Mouse (Mus musculus): ENCODE results near the gene Bbs2.

Gene Bbs2

DNA sequence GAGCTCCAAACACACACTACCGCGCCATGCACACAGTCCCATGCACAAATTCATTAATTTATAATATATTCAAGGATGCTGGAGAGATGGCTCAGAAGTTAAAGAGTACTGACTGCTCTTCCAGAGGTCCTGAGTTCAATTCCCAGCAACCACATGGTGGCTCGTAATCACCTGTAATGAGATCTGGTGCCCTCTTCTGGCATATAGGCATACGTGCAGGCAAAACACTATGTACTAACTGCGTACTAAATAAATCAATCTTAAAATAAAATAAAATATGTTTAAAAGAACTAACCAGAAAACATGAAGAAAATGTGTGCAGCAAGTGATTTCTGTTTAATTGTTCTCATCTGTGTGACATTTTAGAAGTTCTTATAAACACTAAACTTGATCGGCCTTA lies 4.4 kb downstream of the Bbs2 start:
- DNase-seq: no peak

DNA sequence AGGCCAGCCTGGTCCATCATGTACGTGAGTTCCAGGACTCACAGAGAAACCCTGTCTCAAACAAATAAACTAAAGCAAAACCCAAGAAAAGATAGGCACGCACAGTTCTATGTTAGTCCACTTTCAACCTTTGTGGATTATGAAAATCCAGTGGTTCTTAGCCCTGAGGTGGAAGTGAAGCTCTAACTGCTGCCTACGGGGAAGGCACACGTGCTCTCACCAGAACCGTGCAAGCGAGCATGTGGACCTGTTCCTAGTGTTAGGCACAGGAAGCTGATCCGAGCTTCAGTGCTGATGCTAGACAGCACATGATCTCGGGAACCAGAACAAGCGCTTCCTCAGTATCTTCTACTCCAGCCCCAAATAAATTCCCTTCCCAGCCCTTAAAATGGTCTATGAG lies 5.9 kb downstream of the Bbs2 start:
- DNase-seq: no peak

DNA sequence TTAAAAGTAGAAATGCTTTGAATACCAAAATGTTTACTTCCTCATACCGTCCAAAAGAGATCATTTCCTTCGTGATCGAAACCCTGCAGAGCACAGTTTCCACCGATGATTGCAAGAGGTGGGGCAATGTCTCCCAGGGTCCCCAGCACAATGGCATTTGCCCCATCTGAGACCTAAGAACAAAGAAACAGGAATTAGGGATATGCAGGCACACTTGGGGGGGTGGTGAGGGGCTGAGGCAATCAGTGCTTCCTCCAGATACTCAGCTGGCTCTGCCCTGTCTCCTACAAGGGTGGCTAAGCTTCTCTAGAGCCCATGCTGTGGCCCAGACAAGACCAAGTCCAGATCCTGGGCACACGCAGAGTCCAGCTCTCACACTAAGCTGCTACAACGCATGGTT lies 9.0 kb downstream of the Bbs2 start:
- DNase-seq: no peak

DNA sequence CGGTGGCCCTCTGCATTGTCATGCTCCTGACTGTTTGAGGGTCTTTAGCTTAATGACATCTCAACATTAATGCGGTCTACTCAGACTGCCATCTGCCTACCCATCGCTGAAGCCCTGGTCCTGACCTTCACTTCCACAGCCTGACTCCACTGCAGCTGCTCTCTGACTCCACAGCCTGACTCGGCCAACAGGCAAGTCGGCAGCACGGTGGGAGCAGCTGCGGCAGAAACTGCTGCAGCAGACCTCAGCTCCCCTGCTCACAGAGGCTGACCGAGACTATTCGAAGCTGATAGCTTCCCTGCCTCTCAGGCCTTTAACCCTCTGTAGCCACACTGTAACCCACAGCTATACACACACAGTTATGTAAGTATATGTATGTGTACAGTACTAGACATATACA lies 10.8 kb downstream of the Bbs2 start:
- no peak for DNase-seq

DNA sequence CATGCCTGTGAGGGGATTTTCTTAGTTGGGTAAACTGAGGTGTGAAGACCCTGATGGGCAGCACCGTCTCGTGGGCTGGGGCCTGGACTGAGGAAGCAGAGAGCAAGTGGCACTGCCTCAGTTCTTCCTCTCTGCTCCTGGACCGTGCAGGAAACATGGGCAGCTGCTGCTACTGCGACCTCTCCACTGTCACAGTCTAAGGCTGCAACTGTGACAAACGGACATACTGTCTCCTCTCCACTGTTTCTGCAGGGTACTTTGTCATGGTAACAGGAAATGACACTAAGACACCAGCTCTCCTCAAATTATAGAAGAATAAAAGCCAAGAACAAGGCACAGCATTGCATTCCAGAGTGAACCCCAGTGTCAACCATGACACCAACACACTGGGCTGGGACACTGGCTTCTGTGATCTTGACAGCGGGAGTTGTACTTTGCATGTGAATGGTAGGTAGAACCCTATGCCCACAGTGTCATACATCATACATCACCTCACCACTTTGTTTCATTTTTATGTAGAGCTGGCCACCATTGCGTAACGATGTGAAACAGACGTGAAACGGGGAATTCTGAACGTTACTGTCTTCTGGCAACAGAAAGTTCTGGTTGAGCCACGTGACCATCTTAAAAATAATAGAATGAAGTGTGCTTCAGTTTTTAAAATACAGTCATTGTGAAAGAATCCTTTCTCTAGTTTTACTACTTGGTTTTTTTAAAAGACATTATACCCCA lies 22.1 kb downstream of the Bbs2 start:
- no peak for DNase-seq

DNA sequence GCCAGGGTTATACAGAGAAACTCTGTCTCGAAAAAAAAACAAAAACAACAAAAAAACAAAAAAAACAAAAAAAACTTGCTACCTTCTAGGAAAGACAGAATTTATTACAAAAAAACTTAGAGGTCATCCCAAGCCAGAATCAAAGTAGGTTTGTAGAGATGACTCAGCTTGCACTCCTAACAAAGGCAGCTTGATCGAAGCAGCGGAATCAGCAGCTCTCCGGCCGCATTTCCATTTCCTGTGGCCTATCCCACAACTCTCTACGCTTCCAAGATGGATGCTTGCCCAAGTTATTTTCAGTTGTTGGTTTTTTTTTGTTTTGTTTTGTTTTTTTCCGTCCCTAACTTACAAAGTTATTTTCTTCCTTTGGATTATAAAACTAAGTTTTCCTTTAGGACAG lies 29.9 kb downstream of the Bbs2 start:
- DNase-seq: no peak

DNA sequence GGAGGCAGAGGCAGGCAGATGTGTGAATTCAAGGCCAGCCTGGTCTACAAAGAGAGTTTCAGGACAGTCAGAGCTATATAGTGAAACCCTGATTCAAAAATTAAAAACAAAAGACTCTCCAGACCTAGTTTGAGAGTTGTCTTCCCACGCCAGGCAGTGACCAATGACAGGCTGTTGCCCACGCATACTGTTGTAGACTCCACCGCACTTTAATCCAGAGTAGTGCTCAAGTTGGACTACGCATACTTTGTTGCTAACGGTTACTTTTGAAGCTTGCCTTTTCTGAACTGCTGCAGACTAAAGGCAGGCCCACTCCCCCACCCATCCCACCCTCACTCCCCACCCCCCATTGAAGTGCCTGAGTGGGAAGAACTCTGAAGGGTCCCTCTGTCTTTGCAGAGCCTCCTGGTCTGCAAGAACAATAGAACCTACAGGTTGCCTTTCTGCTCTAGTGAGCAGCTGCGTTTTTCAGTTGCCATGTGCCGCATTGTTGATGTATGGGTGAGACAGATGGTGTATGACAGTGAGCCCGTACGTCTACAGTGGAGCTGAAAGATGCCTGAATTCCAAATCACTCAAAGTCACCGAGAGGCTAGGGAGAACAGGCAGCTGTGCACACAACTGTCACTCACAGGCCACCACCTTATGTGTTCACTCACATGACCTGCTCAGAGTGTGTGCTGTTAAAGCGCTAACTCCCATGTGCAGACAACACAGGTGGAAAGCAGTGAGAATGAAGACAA lies 32.4 kb downstream of the Bbs2 start:
- DNase-seq: no peak

DNA sequence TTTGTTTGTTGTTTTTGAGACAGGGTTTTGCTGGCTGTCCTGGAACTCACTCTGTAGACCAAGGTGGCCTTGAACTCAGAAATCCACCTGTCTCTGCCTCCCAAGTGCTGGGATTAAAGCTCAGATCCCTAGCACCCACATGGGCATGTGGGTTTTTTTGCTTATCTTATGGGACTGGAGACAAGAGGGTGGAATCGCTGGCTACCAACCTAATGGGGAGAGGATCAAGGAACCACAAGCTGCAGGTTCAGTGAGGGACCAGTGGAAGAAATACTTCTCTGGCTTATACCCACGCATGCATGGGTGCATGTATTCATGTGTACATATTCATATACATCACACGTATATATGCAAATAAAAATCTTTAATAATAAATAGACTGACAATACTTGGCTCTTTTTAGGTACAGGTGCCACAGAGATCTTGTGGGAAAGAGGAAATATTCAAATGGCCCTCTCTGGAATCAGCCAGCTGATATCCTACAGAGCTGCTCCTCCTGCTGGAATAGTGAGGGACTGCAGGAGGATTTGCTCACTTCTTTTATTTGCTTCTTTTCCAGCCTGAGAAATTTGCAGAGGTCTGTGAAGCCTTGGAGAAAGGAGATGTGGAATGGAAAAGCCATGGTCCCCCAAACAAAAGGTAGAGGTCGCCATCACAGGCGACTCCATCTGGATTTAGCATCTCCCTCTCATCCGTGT lies 41.4 kb downstream of the Bbs2 start:
- peak; percentile 54 to 60 for DNase-seq

DNA sequence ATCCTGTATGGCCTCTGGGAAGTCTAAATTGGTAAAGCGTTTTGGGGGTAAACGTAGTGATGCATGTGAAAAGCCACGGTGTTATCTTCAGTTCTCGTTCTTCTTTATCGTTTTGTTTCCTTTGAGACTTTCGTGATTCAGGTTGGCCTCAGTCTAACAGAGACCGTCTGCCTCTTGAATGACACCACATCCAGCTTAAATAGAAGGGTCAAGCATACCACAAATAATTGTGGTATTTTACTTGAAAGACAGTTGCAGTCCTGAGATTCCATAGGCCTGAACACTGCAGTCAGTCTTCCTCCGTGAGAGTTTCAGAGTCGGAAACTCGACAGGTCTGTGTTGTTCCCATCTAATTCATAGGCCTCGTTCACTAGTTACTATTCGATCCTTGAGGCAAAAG lies 46.0 kb downstream of the Bbs2 start:
- no peak for DNase-seq

DNA sequence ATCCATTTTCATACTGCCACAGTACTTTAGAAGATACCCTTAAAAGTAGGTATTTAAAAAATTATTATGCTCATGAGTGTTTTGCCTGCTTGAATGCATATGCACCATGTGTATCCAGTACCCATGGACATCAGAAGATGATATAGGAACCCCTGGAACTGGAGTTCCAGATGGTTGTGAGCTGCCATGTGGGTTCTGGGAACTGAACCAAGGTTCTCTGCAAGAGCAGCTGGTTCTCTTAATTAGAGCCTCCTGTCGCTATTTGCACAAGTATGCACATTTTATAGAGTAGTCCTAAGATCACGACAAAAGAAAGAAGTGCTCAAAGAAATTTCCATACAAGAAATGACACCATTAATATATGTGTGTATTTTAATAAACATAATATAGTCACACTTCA lies 50.9 kb downstream of the Bbs2 start:
- no peak for DNase-seq

DNA sequence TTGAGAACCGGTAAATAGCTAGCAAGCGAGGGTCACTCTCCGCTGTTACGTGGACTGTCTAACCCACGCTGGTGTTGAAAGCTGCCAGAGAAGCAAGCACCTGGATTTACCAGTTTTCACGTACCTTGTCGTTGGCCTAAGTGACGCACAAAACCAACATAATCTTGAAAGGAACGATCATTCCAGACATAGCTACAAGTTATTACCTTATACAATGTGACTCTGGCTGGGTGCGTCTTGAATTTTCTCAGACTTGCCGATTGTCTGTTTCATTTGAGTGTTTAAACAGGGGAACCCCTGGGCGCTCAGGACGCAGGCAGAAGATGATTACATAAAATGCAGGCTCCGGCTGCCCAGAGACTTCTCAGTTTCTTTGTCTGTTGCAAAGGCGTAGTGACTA lies 60.9 kb downstream of the Bbs2 start:
- peak; percentile 8 to 24 for DNase-seq

DNA sequence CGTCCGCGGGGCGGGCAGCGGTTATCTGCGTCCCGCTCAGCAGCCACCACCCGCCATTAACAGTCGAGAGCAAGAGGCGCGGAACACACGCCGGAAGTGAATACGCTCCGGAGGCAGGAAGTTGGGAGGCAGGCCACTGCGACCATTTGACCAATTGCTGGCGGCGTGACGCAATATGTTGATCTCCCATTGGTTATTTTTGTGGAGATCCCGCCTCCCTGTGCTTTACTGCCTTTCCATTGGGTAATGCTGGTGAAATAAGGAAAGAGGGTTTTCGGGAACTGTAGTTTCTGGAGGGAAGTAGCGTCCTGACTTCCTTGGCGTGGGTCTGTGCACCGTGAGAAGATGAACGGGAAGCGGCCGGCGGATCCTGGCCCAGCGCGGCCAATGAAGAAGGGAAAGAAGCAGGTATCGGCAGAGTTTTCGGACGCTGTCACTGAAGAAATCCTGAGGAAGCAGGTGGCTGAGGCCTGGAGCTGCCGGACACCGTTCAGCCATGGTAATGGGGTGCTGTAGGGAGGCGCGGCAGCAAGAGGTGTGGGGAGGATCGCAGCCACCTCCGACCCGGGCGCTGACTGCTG lies 61.7 kb downstream of the Bbs2 start, which contains the start of the genes Nudt21 and Ogfod1:
Gene Nudt21, minus strand, starts transcription at position 88 of the 581 bp plus-strand sequence.
Gene Ogfod1, plus strand, starts transcription at position 255 of the 581 bp plus-strand sequence.
- peak; percentile 91 to 97 for DNase-seq

DNA sequence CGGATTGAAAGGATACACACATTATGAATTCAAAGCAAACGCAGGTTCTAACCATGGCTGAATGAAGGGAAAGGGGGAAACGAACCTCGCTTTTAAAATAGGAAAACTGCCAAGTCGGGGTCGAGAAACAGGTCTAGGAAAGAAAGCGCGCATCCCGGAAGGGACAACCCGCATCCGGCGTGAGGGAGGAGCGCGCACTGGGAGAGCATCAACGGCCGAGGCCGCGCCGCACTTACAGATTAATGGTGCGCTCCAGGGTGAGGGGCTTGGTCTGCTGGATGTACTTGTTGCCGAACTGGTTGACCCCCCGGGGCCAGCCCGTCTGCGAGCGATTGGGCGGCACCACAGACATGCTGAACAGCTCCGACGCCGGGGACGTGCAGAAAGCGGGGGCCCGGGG lies 62.2 kb downstream of the Bbs2 start:
- DNase-seq: peak; percentile 58 to 60

DNA sequence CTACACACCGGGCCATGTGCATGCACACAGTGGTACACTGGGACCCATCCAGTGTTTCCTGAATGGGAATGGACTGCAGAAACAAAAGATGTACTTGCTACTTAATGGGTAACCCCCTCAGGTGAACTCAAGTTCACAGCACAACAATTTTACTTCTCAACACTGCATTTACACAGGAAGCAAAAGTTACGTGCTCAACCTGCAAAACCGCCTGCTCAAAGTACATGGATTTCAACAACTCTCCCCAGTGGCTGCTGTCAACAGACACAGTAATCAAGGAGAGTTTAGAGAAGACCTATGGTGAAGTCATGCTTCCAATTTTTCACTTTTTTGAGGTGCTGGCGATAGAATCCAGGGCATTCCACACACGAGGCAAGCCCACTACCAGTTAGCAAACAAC lies 63.5 kb downstream of the Bbs2 start:
- DNase-seq: no peak

DNA sequence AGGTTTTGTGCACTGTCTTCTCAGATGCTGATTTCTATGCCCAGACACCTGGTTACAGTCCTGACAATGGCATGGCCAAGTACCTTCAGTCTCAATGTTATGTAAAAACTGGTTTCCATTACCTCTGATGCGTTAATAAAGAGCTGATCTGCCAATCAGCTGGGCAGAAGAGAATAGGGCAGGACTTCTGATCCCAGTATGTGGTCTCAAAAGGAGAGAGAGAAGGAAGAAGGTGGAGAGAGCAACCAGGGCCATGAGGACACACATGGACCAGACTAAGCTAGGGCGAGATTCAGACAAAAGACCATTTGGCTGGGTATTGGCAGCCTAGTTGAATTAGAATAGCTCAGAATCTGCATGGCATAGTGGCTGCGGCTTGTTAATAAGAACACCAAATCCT lies 65.1 kb downstream of the Bbs2 start:
- no peak for DNase-seq

DNA sequence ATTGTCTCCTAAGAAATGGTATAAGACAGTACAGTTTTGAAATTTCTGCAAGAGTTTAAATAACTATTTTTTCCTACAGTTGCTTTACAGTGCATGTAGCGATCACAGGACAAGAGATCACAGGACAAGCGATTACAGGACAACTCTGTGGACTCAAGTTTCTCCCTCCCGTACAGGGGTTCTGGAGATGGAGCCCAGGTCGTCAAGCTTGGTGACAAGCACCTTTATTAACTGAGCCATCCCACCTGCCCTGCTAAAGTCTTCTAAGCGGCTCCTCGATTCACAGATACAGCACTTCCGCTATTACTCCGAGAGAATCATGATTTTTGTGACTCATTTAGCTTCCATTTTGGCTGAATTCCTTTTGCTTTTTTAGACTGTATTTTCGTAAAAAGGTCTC lies 69.0 kb downstream of the Bbs2 start:
- DNase-seq: no peak

DNA sequence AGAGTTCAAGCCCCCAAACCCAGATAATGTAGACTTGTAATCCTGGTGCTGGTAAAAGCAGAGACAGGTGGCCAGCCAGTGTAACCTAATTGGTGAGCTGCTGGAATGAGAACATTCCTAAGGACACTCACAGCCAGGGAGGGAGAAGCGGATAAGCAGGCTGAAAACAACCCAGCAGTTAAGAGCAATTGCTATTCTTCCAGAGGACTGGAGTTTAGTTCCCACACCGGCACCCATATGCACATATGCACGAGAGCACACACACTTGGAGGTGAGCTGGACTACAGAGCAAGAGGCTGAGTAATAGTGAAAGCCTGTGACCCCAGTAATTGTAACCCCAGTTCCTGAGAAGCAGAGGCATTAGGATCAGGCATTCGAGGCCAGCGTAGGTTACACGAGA lies 74.8 kb downstream of the Bbs2 start:
- DNase-seq: no peak

Data from cerebellum, postnatal 36 days (tissue).